ENCODE assay signal across 14 mouse cellular contexts in the genomic region with DNA sequence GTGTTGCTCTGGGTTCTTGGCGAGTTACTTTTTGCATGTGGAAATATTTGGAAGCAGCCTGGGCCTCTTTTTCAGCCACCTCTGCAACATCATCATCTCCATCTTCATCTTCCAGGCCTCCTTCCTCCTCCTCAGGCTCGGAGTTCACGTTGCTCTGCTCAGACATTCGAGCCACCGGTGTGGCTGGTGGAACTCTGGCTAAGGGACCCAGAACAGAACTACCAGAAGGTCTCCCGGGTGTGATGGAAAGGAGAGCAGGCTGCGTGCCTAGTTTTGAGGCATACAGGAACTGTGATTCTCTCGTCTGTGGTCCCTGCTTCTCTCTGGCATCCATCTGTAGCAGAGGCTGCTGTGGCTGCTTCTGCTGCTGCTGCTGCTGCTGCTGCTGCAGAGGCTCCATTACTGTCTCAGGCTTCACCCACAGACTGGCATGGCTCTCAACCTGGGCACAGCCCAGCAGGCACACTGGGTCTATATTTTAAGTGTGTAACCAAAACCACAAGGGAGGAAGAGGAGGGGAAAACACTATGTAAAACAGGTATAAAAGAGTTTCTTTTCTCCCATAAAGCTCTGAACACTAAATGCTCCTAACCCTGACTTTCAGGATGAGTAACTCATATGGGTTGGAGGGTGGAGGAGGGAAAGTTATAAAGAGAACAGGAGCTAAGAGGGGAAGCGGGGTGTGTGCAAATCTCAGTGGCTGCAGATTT. TPM values are rescaled to one million over a fixed set of nuclear protein-coding genes. Genes with fewer than 3 reads are reported as not detected.
A peak's percentile ranks its signal among the peaks of the same experiment; 100 is the strongest.
DNase-seq lines count a peak whose midpoint lies in the region; ATAC-seq and TF ChIP-seq lines count a peak whose summit lies in the region.
"Had no signal": no experiment of that assay in that cellular context is flagged by ENCODE, and none has a peak within 500 bp of the region (broad histone marks: within the 10 kb centered on the region; RNA-seq: fewer than 3 reads in every experiment).

No protein-coding gene starts in this region.

- H3K4me1 ChIP-seq in forebrain, embryonic 14.5 days (ENCODE audit: control insufficient read depth, insufficient read depth, low read length), result peaks cover 52% of the 10 kb centered on the region
- peaks cover 22% of the 10 kb centered on the region for H3K4me1 ChIP-seq in forebrain, embryonic 11.5 days (replicated peaks; ENCODE audit: control insufficient read depth, insufficient read depth, low read length)
- H3K4me1 ChIP-seq in liver, embryonic 12.5 days, result peaks cover 79% of the 10 kb centered on the region
- H3K4me1 ChIP-seq in liver, embryonic 11.5 days (replicated peaks; ENCODE audit: control insufficient read depth, insufficient read depth, low read length), result peaks cover 32% of the 10 kb centered on the region
- H3K4me1 ChIP-seq in E14TG2a.4 (replicated peaks; ENCODE audit: low read depth, low read length), result peaks cover 75% of the 10 kb centered on the region

- H3K9me3 ChIP-seq in forebrain, embryonic 14.5 days (replicated peaks; ENCODE audit: control insufficient read depth, low read length), result no peaks in the 10 kb centered on the region
- no peaks in the 10 kb centered on the region for H3K9me3 ChIP-seq in forebrain, embryonic 11.5 days (ENCODE audit: control insufficient read depth, low read length)
- H3K9me3 ChIP-seq in liver, embryonic 12.5 days (replicated peaks), result no peaks in the 10 kb centered on the region
- H3K9me3 ChIP-seq in liver, embryonic 11.5 days (ENCODE audit: control insufficient read depth, low read length), result no peaks in the 10 kb centered on the region
- no peaks in the 10 kb centered on the region for H3K9me3 ChIP-seq in E14TG2a.4 (ENCODE audit: low read length)
- H3K9me3 ChIP-seq: intestine, embryonic 15.5 days had no signal

- no peak for TF ChIP-seq CTCF in E14TG2a.4 (conservative IDR thresholded peaks at IDR 0.05; ENCODE audit: low read length)

- 0 out of 2 replicates have a peak overlapping the region, but pooled peaks have one; percentile 6 for H3K9ac ChIP-seq in forebrain, embryonic 14.5 days (ENCODE audit: low read length)
- H3K9ac ChIP-seq in forebrain, embryonic 11.5 days (ENCODE audit: low read length), result no peak overlapping the region
- no peak overlapping the region for H3K9ac ChIP-seq in liver, embryonic 12.5 days
- H3K9ac ChIP-seq in liver, embryonic 11.5 days (ENCODE audit: low read depth, low read length), result no peak overlapping the region
- H3K9ac ChIP-seq: intestine, embryonic 15.5 days; lung, embryonic 14.5 days had no signal

- ATAC-seq in forebrain, embryonic 14.5 days, result no peak
- ATAC-seq in forebrain, embryonic 11.5 days (replicated peaks; ENCODE audit: low FRiP score), result no peak
- ATAC-seq in liver, embryonic 12.5 days, result no peak
- ATAC-seq in liver, embryonic 11.5 days (replicated peaks; ENCODE audit: low FRiP score), result no peak
- ATAC-seq: intestine, embryonic 15.5 days; Patski had no signal

- H3K4me2 ChIP-seq in forebrain, embryonic 14.5 days (ENCODE audit: low read length), result no peak overlapping the region
- no peak overlapping the region for H3K4me2 ChIP-seq in forebrain, embryonic 11.5 days (ENCODE audit: low read depth, low read length, severe bottlenecking)
- H3K4me2 ChIP-seq in liver, embryonic 12.5 days, result 0 out of 2 replicates have a peak overlapping the region, but pooled peaks have one; percentile 0
- no peak overlapping the region; the same call in 1 of the 2 replicates for H3K4me2 ChIP-seq in liver, embryonic 11.5 days
- H3K4me2 ChIP-seq: intestine, embryonic 15.5 days had no signal

- WGBS in forebrain, embryonic 14.5 days, result 86% methylated on average over 9 of the region's 9 CpGs
- 84% methylated on average over 9 of the region's 9 CpGs for WGBS in forebrain, embryonic 11.5 days
- WGBS in liver, embryonic 12.5 days (ENCODE audit: insufficient replicate concordance), result 77% methylated on average over 9 of the region's 9 CpGs
- 82% methylated on average over 9 of the region's 9 CpGs for WGBS in liver, embryonic 11.5 days

- no peak for DNase-seq in forebrain, embryonic 14.5 days (ENCODE audit: low spot score)
- DNase-seq in forebrain, embryonic 11.5 days (ENCODE audit: low spot score), result no peak
- no peak for DNase-seq in liver, embryonic 11.5 days (ENCODE audit: low spot score)
- DNase-seq in naive thymus-derived CD4-positive, alpha-beta T cell, adult 2 months (ENCODE audit: low read depth), result peak; percentile 32
- no peak for DNase-seq in frontal cortex, postnatal 10 days (ENCODE audit: low spot score in 2 of 2)
- DNase-seq in urinary bladder, postnatal 25 days (ENCODE audit: low spot score), result no peak
- DNase-seq: B cell, adult 2 months; cerebellum, postnatal 14 days; left cerebral cortex, postnatal 4 days; lung, embryonic 14.5 days had no signal

- no peaks in the 10 kb centered on the region for H3K27me3 ChIP-seq in forebrain, embryonic 14.5 days (replicated peaks; ENCODE audit: control insufficient read depth, insufficient read depth, low read length)
- H3K27me3 ChIP-seq in forebrain, embryonic 11.5 days (ENCODE audit: control insufficient read depth, insufficient read depth, low read length), result no peaks in the 10 kb centered on the region
- no peaks in the 10 kb centered on the region for H3K27me3 ChIP-seq in liver, embryonic 12.5 days (replicated peaks)
- H3K27me3 ChIP-seq in liver, embryonic 11.5 days (replicated peaks; ENCODE audit: control insufficient read depth, insufficient read depth, low read length), result no peaks in the 10 kb centered on the region
- no peaks in the 10 kb centered on the region for H3K27me3 ChIP-seq in E14TG2a.4 (ENCODE audit: insufficient read depth, low read length)
- H3K27me3 ChIP-seq: intestine, embryonic 15.5 days had no signal

- H3K27ac ChIP-seq in forebrain, embryonic 14.5 days (ENCODE audit: low read depth, low read length), result no peak overlapping the region
- H3K27ac ChIP-seq in forebrain, embryonic 11.5 days (ENCODE audit: low read depth, low read length), result no peak overlapping the region
- no peak overlapping the region for H3K27ac ChIP-seq in liver, embryonic 12.5 days
- no peak overlapping the region for H3K27ac ChIP-seq in liver, embryonic 11.5 days (ENCODE audit: low read depth, low read length)
- H3K27ac ChIP-seq: intestine, embryonic 15.5 days had no signal

- H3K36me3 ChIP-seq in forebrain, embryonic 14.5 days (ENCODE audit: control insufficient read depth, insufficient read depth, low read length), result peaks cover 7% of the 10 kb centered on the region
- no peaks in the 10 kb centered on the region for H3K36me3 ChIP-seq in forebrain, embryonic 11.5 days (ENCODE audit: control insufficient read depth, insufficient read depth, low read length)
- H3K36me3 ChIP-seq in liver, embryonic 12.5 days, result peaks cover 20% of the 10 kb centered on the region
- H3K36me3 ChIP-seq in liver, embryonic 11.5 days (ENCODE audit: control insufficient read depth, insufficient read depth, low read length), result no peaks in the 10 kb centered on the region
- H3K36me3 ChIP-seq in E14TG2a.4 (ENCODE audit: insufficient read depth, low read length), result peaks cover 28% of the 10 kb centered on the region
- H3K36me3 ChIP-seq: intestine, embryonic 15.5 days had no signal

- H3K4me3 ChIP-seq in forebrain, embryonic 14.5 days (ENCODE audit: low read depth, low read length), result no peak overlapping the region
- no peak overlapping the region for H3K4me3 ChIP-seq in forebrain, embryonic 11.5 days (ENCODE audit: low read depth, low read length)
- H3K4me3 ChIP-seq in liver, embryonic 12.5 days, result no peak overlapping the region
- H3K4me3 ChIP-seq in liver, embryonic 11.5 days (ENCODE audit: low read depth, low read length), result no peak overlapping the region
- H3K4me3 ChIP-seq in E14TG2a.4 (replicated peaks; ENCODE audit: low read length), result peak overlapping the region; percentile 41
- H3K4me3 ChIP-seq: intestine, embryonic 15.5 days had no signal

RNA-seq across cellular contexts. Expression of gene Arid3b, which starts 2.7 kb away (rescaled TPM):
- 7.0 and 9.8 TPM in 2 replicates for polyA plus RNA-seq in forebrain, embryonic 14.5 days (2014; fragmentation: Nextera tagmentation; extraction: Ambion mirVana)
- 27.4 and 32.1 TPM in 2 replicates for polyA plus RNA-seq in forebrain, embryonic 11.5 days (2014; fragmentation: Nextera tagmentation; extraction: Ambion mirVana)
- polyA plus RNA-seq in liver, embryonic 12.5 days (2016; fragmentation: Nextera tagmentation; extraction: Ambion mirVana), result 15.6 and 16.0 TPM in 2 replicates
- polyA plus RNA-seq in liver, embryonic 11.5 days (2014; fragmentation: Nextera tagmentation; extraction: Ambion mirVana), result 20.3 and 21.4 TPM in 2 replicates
